Comparison of ENCODE assay signal across 27 mouse cellular contexts in genomic region chr10:67726796-67727195, GRCm38 (mm10).
"Had no signal": no experiment of that assay in that cellular context is flagged by ENCODE, and none has a peak within 500 bp of the region (broad histone marks: within the 10 kb centered on the region; RNA-seq: fewer than 3 reads in every experiment).

No protein-coding gene starts in this region.

- H3K4me2 ChIP-seq: heart, embryonic 12.5 days; hindbrain, embryonic 12.5 days; hindbrain, embryonic 14.5 days; intestine, embryonic 15.5 days; limb, embryonic 12.5 days; liver, embryonic 11.5 days; liver, embryonic 13.5 days had no signal

- H3K27me3 ChIP-seq: hindbrain, embryonic 12.5 days; intestine, embryonic 15.5 days; liver, embryonic 13.5 days had no signal

- DNase-seq: gastrocnemius, postnatal 14 days; gastrocnemius, postnatal 36 days; heart, adult 11 months; heart, adult 2 months; heart, postnatal 10 days; heart, postnatal 4 days; kidney, adult 18-20 months; kidney, adult 8-10 months; kidney, postnatal 10 days; kidney, postnatal 25 days; kidney, postnatal 4 days; liver; liver, embryonic 13.5 days had no signal

- H3K4me1 ChIP-seq: heart, embryonic 10.5 days; heart, embryonic 12.5 days; hindbrain, embryonic 10.5 days; hindbrain, embryonic 12.5 days; intestine, embryonic 15.5 days; limb, embryonic 10.5 days; limb, embryonic 12.5 days; liver, embryonic 13.5 days had no signal

- H3K4me3 ChIP-seq: heart, adult 2 months; heart, embryonic 10.5 days; heart, embryonic 12.5 days; hindbrain, embryonic 10.5 days; hindbrain, embryonic 12.5 days; intestine, embryonic 15.5 days; layer of hippocampus, adult 2 months; left cerebral cortex, adult 2 months; limb, embryonic 10.5 days; limb, embryonic 12.5 days; liver, embryonic 13.5 days had no signal

- H3K36me3 ChIP-seq: heart, embryonic 10.5 days; heart, embryonic 12.5 days; hindbrain, embryonic 10.5 days; hindbrain, embryonic 12.5 days; intestine, embryonic 15.5 days; limb, embryonic 10.5 days; limb, embryonic 12.5 days; liver, embryonic 13.5 days had no signal

- H3K27ac ChIP-seq: heart, adult 2 months; heart, embryonic 10.5 days; hindbrain, embryonic 10.5 days; hindbrain, embryonic 12.5 days; hindbrain, embryonic 14.5 days; intestine, embryonic 15.5 days; layer of hippocampus, adult 2 months; left cerebral cortex, adult 2 months; limb, embryonic 10.5 days; limb, embryonic 12.5 days; liver, embryonic 13.5 days had no signal

- H3K9me3 ChIP-seq: heart, embryonic 10.5 days; heart, embryonic 12.5 days; hindbrain, embryonic 10.5 days; hindbrain, embryonic 12.5 days; intestine, embryonic 15.5 days; limb, embryonic 10.5 days; limb, embryonic 12.5 days; liver, embryonic 13.5 days had no signal

- H3K9ac ChIP-seq: heart, embryonic 12.5 days; hindbrain, embryonic 12.5 days; hindbrain, embryonic 14.5 days; intestine, embryonic 15.5 days; limb, embryonic 12.5 days; liver, embryonic 13.5 days had no signal

- ATAC-seq: hindbrain, embryonic 16.5 days; inflammation-experienced regulatory T-cells, adult 6 months; intestine, embryonic 15.5 days; intestine, postnatal 0 days had no signal
